Mouse (Mus musculus) bone marrow macrophage, adult 2 months (primary cell): ENCODE data around the gene Cntrl. TPM values are rescaled to one million over a fixed set of nuclear protein-coding genes. Genes with fewer than 3 reads are reported as not detected.

ENCODE experiments used
- H3K27ac ChIP-seq: 2 replicates; pipeline ENCODE4 v1.5.1; 2012; ENCODE audit warnings: low read depth, low read length; ENCODE audit not compliant: insufficient read depth
- H3K4me1 ChIP-seq: 2 replicates; pipeline ENCODE4 v1.6.1; 2012; ENCODE audit warnings: low read length; ENCODE audit not compliant: control insufficient read depth, insufficient read depth
- H3K4me3 ChIP-seq: 2 replicates; pipeline ENCODE4 v1.5.1; 2012; ENCODE audit warnings: mild to moderate bottlenecking, low read length, moderate library complexity; ENCODE audit not compliant: insufficient read depth
- CTCF ChIP-seq: IDR thresholded peaks from 2 replicates; pipeline ENCODE4 v1.5.1; 2012; ENCODE audit warnings: low read depth, mild to moderate bottlenecking, low read length, moderate library complexity
- POLR2A ChIP-seq: IDR thresholded peaks from 2 replicates; pipeline ENCODE4 v1.6.1; 2012; ENCODE audit warnings: mild to moderate bottlenecking, low read depth, low read length, borderline replicate concordance
- polyA plus RNA-seq: library from polyadenylated mRNA; stranded (reverse); fragments of >200 nt; gene quantifications from 2 replicates; pipeline ENCODE4 v1.2.4, GENCODE M21; 2012; ENCODE audit not compliant: missing spikeins, insufficient read depth, insufficient read length

Gene Cntrl
- 45.2 and 46.0 TPM in 2 replicates for polyA plus RNA-seq

GRCm38 (mm10) chr2:35109141-35109923, at the start of gene Cntrl:
TSS of gene Cntrl (plus strand) at chr2:35109492.
- TF ChIP-seq CTCF = no peak
- 0 out of 2 replicates have a peak, but pooled peaks have one; percentile 39 for TF ChIP-seq POLR2A
- H3K4me1 ChIP-seq = peaks cover 9% of the 10 kb centered on the region
- H3K27ac ChIP-seq = peak within 1 kb of the TSS; percentile 78
- H3K4me3 ChIP-seq = peak within 1 kb of the TSS; percentile 93

- H3K4me3 ChIP-seq = no peak overlapping the region
- H3K4me1 ChIP-seq = no peaks in the 10 kb centered on the region
- no peak for TF ChIP-seq POLR2A
- TF ChIP-seq CTCF = no peak
- H3K27ac ChIP-seq = no peak overlapping the region
These were observed 49.0 kb upstream of the Cntrl start for GRCm38 (mm10) chr2:35060256-35060655.

- no peak for TF ChIP-seq CTCF
- no peak for TF ChIP-seq POLR2A
- Histone ChIP-seq H3K4me3 (no peak overlapping the region), H3K4me1 (no peaks in the 10 kb centered on the region), H3K27ac (no peak overlapping the region)
These were observed 48.4 kb upstream of the Cntrl start for GRCm38 (mm10) chr2:35060897-35061296.

GRCm38 (mm10) chr2:35061338-35061737, 48.0 kb upstream of the Cntrl start, which contains the start of gene Hc:
TSS of gene Hc (minus strand) at chr2:35061438.
- H3K4me3 ChIP-seq = no peak within 1 kb of the TSS
- H3K4me1 ChIP-seq = no peaks in the 10 kb centered on the region
- no peak within 1 kb of the TSS for H3K27ac ChIP-seq
- TF ChIP-seq CTCF (no peak), POLR2A (no peak)

DNA sequence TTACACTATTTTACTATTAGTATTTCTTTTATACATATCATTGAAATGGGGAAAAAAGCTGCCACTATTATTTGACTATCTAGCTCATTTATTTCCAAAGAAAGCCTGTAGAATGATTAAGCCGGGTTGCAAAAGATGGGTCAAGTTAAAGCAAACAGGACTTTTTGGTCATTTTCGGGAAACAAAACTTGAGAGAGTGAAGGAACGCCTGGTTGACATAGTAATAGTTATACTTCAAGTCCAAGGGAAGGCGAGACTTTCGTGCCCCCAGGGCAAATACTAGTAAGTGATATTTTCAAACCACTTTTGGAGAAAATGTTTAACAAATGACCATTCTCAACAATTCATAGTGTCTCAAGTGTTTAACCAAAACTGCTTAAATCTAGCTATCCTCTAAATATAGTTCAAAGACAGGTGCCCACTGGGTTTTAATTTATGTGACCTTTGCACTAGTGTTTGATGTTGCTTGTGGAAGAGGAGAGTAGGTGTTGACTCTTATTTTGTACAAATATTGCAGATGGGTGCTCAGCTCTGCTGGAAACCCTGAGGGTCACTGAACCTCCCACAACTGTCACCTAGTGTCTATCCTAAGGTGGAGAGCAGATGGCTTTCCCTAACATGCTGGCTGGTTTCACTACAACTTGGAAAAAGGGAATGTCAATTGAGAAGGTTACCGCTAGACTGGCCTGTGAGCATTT, 45.8 kb upstream of the Cntrl start:
- H3K4me3 ChIP-seq = no peak overlapping the region
- H3K27ac ChIP-seq = no peak overlapping the region
- no peaks in the 10 kb centered on the region for H3K4me1 ChIP-seq
- TF ChIP-seq POLR2A (no peak), CTCF (no peak)

- no peak overlapping the region for H3K27ac ChIP-seq
- no peak overlapping the region for H3K4me3 ChIP-seq
- H3K4me1 ChIP-seq = no peaks in the 10 kb centered on the region
- TF ChIP-seq POLR2A (no peak), CTCF (no peak)
These were observed 42.7 kb upstream of the Cntrl start for GRCm38 (mm10) chr2:35066525-35067082.

- TF ChIP-seq POLR2A (no peak), CTCF (no peak)
- Histone ChIP-seq H3K27ac (no peak overlapping the region), H3K4me1 (no peaks in the 10 kb centered on the region), H3K4me3 (no peak overlapping the region)
These were observed 42.2 kb upstream of the Cntrl start for GRCm38 (mm10) chr2:35067117-35067516.

- H3K4me3 ChIP-seq = no peak overlapping the region
- no peak overlapping the region for H3K27ac ChIP-seq
- no peaks in the 10 kb centered on the region for H3K4me1 ChIP-seq
- TF ChIP-seq CTCF = no peak
- TF ChIP-seq POLR2A = no peak
These were observed 40.2 kb upstream of the Cntrl start for GRCm38 (mm10) chr2:35069124-35069523.

DNA sequence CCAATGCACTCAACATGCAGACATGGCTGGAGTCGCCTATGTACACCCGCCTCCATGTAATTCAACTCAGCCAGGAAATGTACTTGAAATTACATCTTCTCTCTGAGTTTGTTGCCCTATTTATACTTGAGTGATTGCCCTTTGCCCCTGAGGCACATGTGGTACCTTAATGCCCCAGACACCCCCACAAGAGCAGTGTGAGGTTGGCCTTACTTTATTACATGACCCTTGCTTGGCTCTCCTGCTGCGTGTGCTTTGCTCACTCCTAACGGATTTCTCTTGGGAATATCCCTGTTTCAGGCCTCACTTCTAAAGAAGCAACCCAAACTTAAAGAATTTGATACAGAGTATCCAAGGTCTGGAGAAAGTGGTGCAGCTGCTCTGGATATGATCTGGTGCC, 39.0 kb upstream of the Cntrl start:
- no peak overlapping the region for H3K4me3 ChIP-seq
- TF ChIP-seq CTCF = no peak
- TF ChIP-seq POLR2A = no peak
- no peaks in the 10 kb centered on the region for H3K4me1 ChIP-seq
- no peak overlapping the region for H3K27ac ChIP-seq

- TF ChIP-seq POLR2A = no peak
- H3K4me3 ChIP-seq = no peak overlapping the region
- H3K27ac ChIP-seq = no peak overlapping the region
- no peaks in the 10 kb centered on the region for H3K4me1 ChIP-seq
These were observed 36.7 kb upstream of the Cntrl start for GRCm38 (mm10) chr2:35072547-35072946.
